Mouse (Mus musculus) liver, adult 2 months (tissue): ENCODE measurements around the gene Plcb1.

Experiments
- CTCF ChIP-seq: fragments of 200-500 bp; IDR thresholded peaks from 2 replicates; pipeline ENCODE4 v1.5.1; 2011; ENCODE audit warnings: low read depth, low read length, control low read depth
- POLR2A ChIP-seq: fragments of 200-500 bp; IDR thresholded peaks from 2 replicates; pipeline ENCODE4 v1.6.1; 2011; ENCODE audit warnings: low read length, control low read depth; ENCODE audit not compliant: insufficient read depth; ENCODE audit errors: extremely low read depth

- TF ChIP-seq CTCF (no peak), POLR2A (no peak)
These were observed 42.1 kb downstream of the Plcb1 start for GRCm38 (mm10) chr2:134827778-134828487.
